Mouse (Mus musculus) myocyte (in vitro differentiated cells): ENCODE results near the gene Smyd1. TPM values are rescaled to one million over a fixed set of nuclear protein-coding genes. Genes with fewer than 3 reads are reported as not detected.

Experiments used
- H3K27me3 ChIP-seq: one replicate; pipeline ENCODE4 v1.6.1; 2011; ENCODE audit not compliant: control insufficient read depth, insufficient read depth, insufficient read length
- H3K36me3 ChIP-seq: one replicate; pipeline ENCODE4 v1.6.1; 2011; ENCODE audit not compliant: control insufficient read depth, insufficient read depth
- H3K4me2 ChIP-seq: one replicate; pipeline ENCODE4 v1.6.1; 2011; ENCODE audit warnings: low read depth, control low read depth
- H3K4me3 ChIP-seq: one replicate; pipeline ENCODE4 v1.5.1; 2011; ENCODE audit warnings: mild to moderate bottlenecking, control low read depth, moderate library complexity
- H3K79me2 ChIP-seq: one replicate; pipeline ENCODE4 v1.6.1; 2011; ENCODE audit not compliant: control insufficient read depth, insufficient read depth
- H3ac ChIP-seq: one replicate; pipeline ENCODE4 v1.6.1; 2011; ENCODE audit not compliant: control insufficient read depth, insufficient read length
- CEBPB ChIP-seq: IDR thresholded peaks from 2 replicates; pipeline ENCODE4 v1.6.1; 2011; ENCODE audit warnings: mild to moderate bottlenecking, moderate library complexity; ENCODE audit not compliant: poor library complexity, insufficient read depth, severe bottlenecking
- E2F4 ChIP-seq: IDR thresholded peaks from one replicate; pipeline ENCODE4 v1.6.1; 2011; ENCODE audit warnings: mild to moderate bottlenecking, control low read depth, moderate library complexity; ENCODE audit not compliant: insufficient read depth
- MAX ChIP-seq: IDR thresholded peaks from one replicate; pipeline ENCODE4 v1.6.1; 2011; ENCODE audit warnings: low read depth, mild to moderate bottlenecking, control low read depth
- MYOD1 ChIP-seq, 3 experiments: IDR thresholded peaks; one replicate each; pipeline ENCODE4 v1.6.1; 2011; ENCODE audit warnings: control low read depth in 2 of 3, low read depth in 2 of 3, mild to moderate bottlenecking in 2 of 3, moderate library complexity in 1 of 3; ENCODE audit not compliant: insufficient read length in 2 of 3, control insufficient read depth in 1 of 3
- MYOG ChIP-seq, 3 experiments: IDR thresholded peaks; one replicate each; pipeline ENCODE4 v1.6.1; 2011; ENCODE audit warnings: control low read depth in 2 of 3, low read depth in 2 of 3, mild to moderate bottlenecking in 2 of 3; ENCODE audit not compliant: insufficient read length in 2 of 3, control insufficient read depth in 1 of 3, insufficient read depth in 1 of 3
- POLR2A ChIP-seq: IDR thresholded peaks from one replicate; pipeline ENCODE4 v1.6.1; 2011; ENCODE audit warnings: low read depth, mild to moderate bottlenecking, control low read depth, moderate library complexity; ENCODE audit not compliant: insufficient read length
- POLR2AphosphoS2 ChIP-seq: IDR thresholded peaks from one replicate; pipeline ENCODE4 v1.6.1; 2011; ENCODE audit warnings: low read depth, control low read depth; ENCODE audit not compliant: insufficient read length
- REST ChIP-seq: IDR thresholded peaks from one replicate; pipeline ENCODE4 v1.6.1; 2011; ENCODE audit warnings: mild to moderate bottlenecking, control low read depth, moderate library complexity; ENCODE audit not compliant: insufficient read depth, insufficient read length
- SRF ChIP-seq: IDR thresholded peaks from one replicate; pipeline ENCODE4 v1.6.1; 2011; ENCODE audit warnings: low read depth; ENCODE audit not compliant: control insufficient read depth, insufficient read length
- TCF12 ChIP-seq: IDR thresholded peaks from one replicate; pipeline ENCODE4 v1.6.1; 2011; ENCODE audit warnings: mild to moderate bottlenecking, control low read depth; ENCODE audit not compliant: poor library complexity, insufficient read depth, severe bottlenecking
- TCF3 ChIP-seq: IDR thresholded peaks from one replicate; pipeline ENCODE4 v1.6.1; 2011; ENCODE audit warnings: low read depth, control low read depth; ENCODE audit not compliant: insufficient read length
- USF1 ChIP-seq: IDR thresholded peaks from one replicate; pipeline ENCODE4 v1.6.1; 2011; ENCODE audit warnings: low read depth, mild to moderate bottlenecking, control low read depth, moderate library complexity
- polyA plus RNA-seq: library from polyadenylated mRNA; unstranded; fragments of >200 nt; fragmentation: generic; extraction: Trizol; gene quantifications from one replicate; pipeline ENCODE4 v1.2.1, GENCODE M21; 2012; ENCODE audit warnings: missing spikeins

Gene Smyd1
- polyA plus RNA-seq, 1 experiment, result 141 TPM

DNA sequence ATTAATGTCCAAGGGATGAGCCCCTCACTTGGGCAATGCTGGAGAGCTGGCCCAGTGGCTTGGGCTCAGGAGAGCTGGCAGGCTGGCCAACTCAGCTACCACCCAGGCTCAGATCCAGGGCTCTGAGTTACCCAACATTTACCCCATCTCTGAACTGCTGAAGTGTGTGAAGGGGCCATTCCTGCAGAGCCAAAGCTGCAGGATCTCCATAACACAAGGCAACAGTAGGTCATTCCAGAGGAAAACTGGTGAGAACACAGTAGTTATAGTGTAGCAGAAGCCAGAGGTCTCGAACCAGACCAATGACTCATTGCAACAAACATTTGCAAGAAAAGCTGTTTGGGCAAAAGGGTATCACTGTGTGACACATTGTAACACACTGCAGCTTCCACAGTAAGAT lies 79.2 kb downstream of the Smyd1 start:
- H3ac ChIP-seq, result no peak overlapping the region
- H3K4me3 ChIP-seq, result no peak overlapping the region
- no peaks in the 10 kb centered on the region for H3K27me3 ChIP-seq
- no peak overlapping the region for H3K4me2 ChIP-seq
- no peaks in the 10 kb centered on the region for H3K36me3 ChIP-seq
- TF ChIP-seq MYOG (IDR thresholded peaks at IDR 0.05; ENCODE audit: control insufficient read depth in 1 of 3, insufficient read depth in 1 of 3, insufficient read length in 2 of 3, low read depth in 2 of 3), result no peak
- no peak for TF ChIP-seq TCF3
- TF ChIP-seq SRF, result no peak
- no peak for TF ChIP-seq MYOD1 (IDR thresholded peaks at IDR 0.05; ENCODE audit: control insufficient read depth in 1 of 3, insufficient read length in 2 of 3, low read depth in 2 of 3)
- no peak for TF ChIP-seq POLR2A
- no peak for TF ChIP-seq MAX
- TF ChIP-seq REST, result no peak
- TF ChIP-seq POLR2AphosphoS2, result no peak
- no peak for TF ChIP-seq E2F4
- no peak for TF ChIP-seq CEBPB
- no peak for TF ChIP-seq USF1
- TF ChIP-seq TCF12, result no peak
- H3K79me2 ChIP-seq, result peaks cover 6% of the 10 kb centered on the region

DNA sequence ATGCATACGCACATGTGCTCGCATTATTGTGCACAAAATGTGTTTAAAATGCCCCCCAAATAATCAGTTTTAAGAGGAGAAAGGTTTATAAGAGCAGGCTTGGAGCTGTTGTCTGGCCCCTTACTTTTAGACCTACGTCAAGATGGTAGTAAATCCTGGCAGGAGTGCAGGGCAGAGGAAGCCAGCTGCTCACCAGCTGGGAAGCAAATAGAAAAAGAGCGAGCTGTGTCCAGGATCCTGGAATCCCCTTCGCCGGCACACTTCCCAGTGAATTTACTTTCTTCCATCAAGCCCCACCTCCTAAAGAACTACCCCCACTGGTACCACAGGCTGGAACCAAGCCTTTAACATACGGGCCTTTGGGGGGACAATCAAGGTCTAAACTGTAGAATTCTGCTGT lies 81.2 kb downstream of the Smyd1 start:
- no peaks in the 10 kb centered on the region for H3K79me2 ChIP-seq
- no peak overlapping the region for H3ac ChIP-seq
- no peaks in the 10 kb centered on the region for H3K27me3 ChIP-seq
- no peak overlapping the region for H3K4me2 ChIP-seq
- peaks cover 5% of the 10 kb centered on the region for H3K36me3 ChIP-seq
- no peak for TF ChIP-seq POLR2A
- TF ChIP-seq MYOD1 (IDR thresholded peaks at IDR 0.05; ENCODE audit: control insufficient read depth in 1 of 3, insufficient read length in 2 of 3, low read depth in 2 of 3), result no peak
- TF ChIP-seq SRF, result no peak
- TF ChIP-seq E2F4, result no peak
- TF ChIP-seq CEBPB, result no peak
- TF ChIP-seq POLR2AphosphoS2, result no peak
- TF ChIP-seq TCF3, result no peak
- no peak for TF ChIP-seq MAX
- no peak for TF ChIP-seq USF1
- TF ChIP-seq TCF12, result no peak
- no peak for TF ChIP-seq MYOG (IDR thresholded peaks at IDR 0.05; ENCODE audit: control insufficient read depth in 1 of 3, insufficient read depth in 1 of 3, insufficient read length in 2 of 3, low read depth in 2 of 3)
- TF ChIP-seq REST, result no peak
- H3K4me3 ChIP-seq, result no peak overlapping the region

DNA sequence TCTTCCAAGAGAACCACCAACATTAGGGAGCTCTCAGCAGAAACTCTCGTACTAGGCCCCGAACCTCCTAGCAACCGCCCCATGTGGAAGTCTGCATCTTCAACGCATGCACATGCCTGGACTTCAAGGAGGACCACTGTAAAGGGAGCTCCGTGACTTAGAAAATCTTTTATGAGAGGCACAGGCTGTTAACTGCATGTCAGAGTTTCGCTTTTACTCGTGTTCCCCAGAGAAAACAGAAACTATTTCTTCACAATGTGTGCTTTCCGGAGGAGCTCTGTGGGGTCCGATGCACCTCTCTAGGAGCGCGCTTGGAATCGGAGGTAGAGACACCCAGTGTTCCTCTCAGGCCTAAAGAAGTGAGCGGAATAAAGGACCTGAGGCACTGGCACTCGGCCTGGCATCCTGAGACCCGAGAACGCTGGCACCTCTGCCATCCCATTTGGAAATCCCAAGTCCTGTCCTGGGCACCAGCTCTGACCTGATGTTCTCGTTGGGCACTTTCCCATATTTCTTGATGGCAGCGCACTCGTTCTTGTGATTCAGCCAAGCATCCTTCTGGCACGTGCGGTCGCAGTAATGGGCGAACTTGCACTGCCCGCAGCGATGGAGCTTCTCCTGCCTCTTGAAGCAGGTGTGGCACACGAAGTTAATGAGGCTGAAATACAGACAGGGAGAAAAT lies 82.8 kb downstream of the Smyd1 start:
- peaks cover 5% of the 10 kb centered on the region for H3K36me3 ChIP-seq
- TF ChIP-seq USF1 (no peak), POLR2AphosphoS2 (no peak)
- H3ac ChIP-seq, result no peak overlapping the region
- no peaks in the 10 kb centered on the region for H3K79me2 ChIP-seq
- no peak overlapping the region for H3K4me2 ChIP-seq
- H3K27me3 ChIP-seq, result no peaks in the 10 kb centered on the region
- H3K4me3 ChIP-seq, result no peak overlapping the region

DNA sequence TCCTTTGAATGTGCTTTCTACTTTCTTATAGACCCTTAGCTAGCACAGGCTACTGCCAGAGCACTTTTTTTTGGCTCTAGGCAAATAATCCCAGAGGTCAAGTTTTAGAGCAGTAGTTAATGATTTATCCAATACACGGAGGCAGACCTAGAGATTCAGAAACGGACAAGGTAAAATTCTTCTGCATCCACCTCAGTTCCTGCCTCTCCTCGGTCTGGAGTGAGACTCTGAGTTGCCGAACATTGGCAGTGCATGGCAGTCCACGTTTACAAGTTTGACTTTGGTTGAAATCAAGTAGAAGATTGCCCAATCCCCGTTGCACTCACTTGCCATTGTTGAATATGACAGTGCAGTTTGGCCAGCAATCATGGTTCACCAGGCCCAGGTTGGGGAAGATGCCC lies 85.0 kb downstream of the Smyd1 start:
- Histone ChIP-seq H3K4me3 (no peak overlapping the region), H3ac (no peak overlapping the region), H3K36me3 (peaks cover 5% of the 10 kb centered on the region), H3K4me2 (no peak overlapping the region), H3K79me2 (no peaks in the 10 kb centered on the region), H3K27me3 (no peaks in the 10 kb centered on the region)
- no peak for TF ChIP-seq TCF3

DNA sequence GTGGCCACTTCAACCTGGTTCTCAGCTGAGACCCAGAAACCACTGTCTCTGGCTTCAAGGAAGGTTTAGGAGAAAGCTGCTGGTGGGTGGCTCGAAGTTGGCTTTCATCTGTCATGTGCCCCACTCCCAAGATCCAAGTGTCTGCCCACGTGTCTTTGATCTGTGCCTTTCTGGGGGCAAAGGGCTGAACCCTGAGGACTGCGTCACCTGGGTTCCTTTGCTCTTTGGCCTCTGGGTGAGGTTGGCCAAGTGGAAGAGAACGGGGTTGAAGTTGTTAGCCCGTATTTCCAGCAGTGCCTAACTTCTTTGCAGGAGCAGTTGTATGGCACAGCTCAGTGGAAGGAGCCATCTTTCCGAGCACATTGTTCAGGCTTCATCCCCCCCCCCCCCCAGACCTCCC lies 85.5 kb downstream of the Smyd1 start:
- no peak overlapping the region for H3ac ChIP-seq
- peaks cover 5% of the 10 kb centered on the region for H3K36me3 ChIP-seq
- no peak overlapping the region for H3K4me2 ChIP-seq
- no peaks in the 10 kb centered on the region for H3K27me3 ChIP-seq
- H3K4me3 ChIP-seq, result no peak overlapping the region
- TF ChIP-seq REST, result no peak
- TF ChIP-seq MYOG (IDR thresholded peaks at IDR 0.05; ENCODE audit: control insufficient read depth in 1 of 3, insufficient read depth in 1 of 3, insufficient read length in 2 of 3, low read depth in 2 of 3), result no peak
- no peak for TF ChIP-seq TCF3
- no peak for TF ChIP-seq MAX
- no peak for TF ChIP-seq SRF
- no peak for TF ChIP-seq TCF12
- TF ChIP-seq MYOD1 (IDR thresholded peaks at IDR 0.05; ENCODE audit: control insufficient read depth in 1 of 3, insufficient read length in 2 of 3, low read depth in 2 of 3), result no peak
- TF ChIP-seq E2F4, result no peak
- no peak for TF ChIP-seq POLR2A
- TF ChIP-seq USF1, result no peak
- TF ChIP-seq CEBPB, result no peak
- TF ChIP-seq POLR2AphosphoS2, result no peak
- no peaks in the 10 kb centered on the region for H3K79me2 ChIP-seq
